Mouse (Mus musculus) ES-E14 (cell line): Measurements from ENCODE around the gene Rtn4rl1. TPM values are rescaled to one million over a fixed set of nuclear protein-coding genes. Genes with fewer than 3 reads are reported as not detected.

ENCODE experiments used
- DNase-seq: peaks from one replicate; pipeline ENCODE4 v3.0.0-alpha.2; 2013; ENCODE audit warnings: low read depth, low spot score
- H3K27ac ChIP-seq: 2 replicates; pipeline ENCODE4 v1.5.1; 2012; ENCODE audit warnings: low read depth, mild to moderate bottlenecking, low read length, moderate library complexity, mixed read lengths; ENCODE audit not compliant: poor library complexity, insufficient read depth, severe bottlenecking
- H3K36me3 ChIP-seq: 2 replicates; pipeline ENCODE4 v1.6.1; 2012; ENCODE audit warnings: mild to moderate bottlenecking, low read length, moderate library complexity, mixed read lengths; ENCODE audit not compliant: control insufficient read depth, poor library complexity, insufficient read depth, severe bottlenecking
- H3K4me1 ChIP-seq, 2 experiments: fragments of 150-350 bp in 1 of 2; sonication (generic) in 1 of 2; 2 replicates each; pipeline ENCODE4 v1.6.1; 2012; ENCODE audit warnings: low read length in 2 of 2, mild to moderate bottlenecking in 1 of 2, mixed read lengths in 1 of 2; ENCODE audit not compliant: control insufficient read depth in 2 of 2, insufficient read depth in 2 of 2, poor library complexity in 1 of 2
- H3K4me3 ChIP-seq, 2 experiments: fragments of 150-350 bp in 1 of 2; sonication (generic) in 1 of 2; 2 replicates each; pipeline ENCODE4 v1.5.1; 2012; ENCODE audit warnings: low read length in 2 of 2, low read depth in 1 of 2, mild to moderate bottlenecking in 1 of 2, mixed read lengths in 1 of 2; ENCODE audit not compliant: insufficient read depth in 1 of 2, poor library complexity in 1 of 2, severe bottlenecking in 1 of 2
- H3K9ac ChIP-seq: 2 replicates; pipeline ENCODE4 v1.6.1; 2012; ENCODE audit warnings: low read depth, mild to moderate bottlenecking, low read length, mixed read lengths; ENCODE audit not compliant: poor library complexity, insufficient read depth, severe bottlenecking
- H3K9me3 ChIP-seq: fragments of 150-350 bp; sonication (generic); 2 replicates; pipeline ENCODE4 v1.6.1; 2012; ENCODE audit warnings: low read depth, mild to moderate bottlenecking, low read length; ENCODE audit not compliant: control insufficient read depth, insufficient read depth
- CHD2 ChIP-seq: IDR thresholded peaks from 2 replicates; pipeline ENCODE4 v1.6.1; 2014; ENCODE audit warnings: mild to moderate bottlenecking, low read depth, low read length, inconsistent platforms
- HCFC1 ChIP-seq: IDR thresholded peaks from 2 replicates; pipeline ENCODE4 v1.6.1; 2012; ENCODE audit warnings: low read length, inconsistent platforms, borderline replicate concordance; ENCODE audit not compliant: insufficient read depth
- MAFK ChIP-seq: IDR thresholded peaks from 2 replicates; pipeline ENCODE4 v1.6.1; 2014; ENCODE audit warnings: mild to moderate bottlenecking, low read depth, low read length, inconsistent platforms; ENCODE audit not compliant: insufficient read depth
- ZC3H11A ChIP-seq: IDR thresholded peaks from 2 replicates; pipeline ENCODE4 v1.6.1; 2012; ENCODE audit warnings: low read depth, mild to moderate bottlenecking, inconsistent platforms, low read length, borderline replicate concordance
- ZNF384 ChIP-seq: IDR thresholded peaks from 2 replicates; pipeline ENCODE4 v1.6.1; 2012; ENCODE audit warnings: low read depth, low read length, inconsistent platforms
- in situ Hi-C, 2 experiments: fragments of 600-800 bp; cut with MboI; formaldehyde crosslinking; loops; one replicate each; pipeline ENCODE4 v1.15.1; 2025; ENCODE audit warnings: low sequenced_read_pairs in 2 of 2, inconsistent platforms in 1 of 2; ENCODE audit not compliant: unreplicated experiment in 2 of 2
- total RNA-seq: library from RNA; depleted of rRNA; stranded (reverse); fragments of 300-350 nt; gene quantifications from 2 replicates; pipeline ENCODE4 v1.2.3, GENCODE M21; 2012

Rtn4rl1 gene
- total RNA-seq, 1 experiment = 1.0 TPM

DNA sequence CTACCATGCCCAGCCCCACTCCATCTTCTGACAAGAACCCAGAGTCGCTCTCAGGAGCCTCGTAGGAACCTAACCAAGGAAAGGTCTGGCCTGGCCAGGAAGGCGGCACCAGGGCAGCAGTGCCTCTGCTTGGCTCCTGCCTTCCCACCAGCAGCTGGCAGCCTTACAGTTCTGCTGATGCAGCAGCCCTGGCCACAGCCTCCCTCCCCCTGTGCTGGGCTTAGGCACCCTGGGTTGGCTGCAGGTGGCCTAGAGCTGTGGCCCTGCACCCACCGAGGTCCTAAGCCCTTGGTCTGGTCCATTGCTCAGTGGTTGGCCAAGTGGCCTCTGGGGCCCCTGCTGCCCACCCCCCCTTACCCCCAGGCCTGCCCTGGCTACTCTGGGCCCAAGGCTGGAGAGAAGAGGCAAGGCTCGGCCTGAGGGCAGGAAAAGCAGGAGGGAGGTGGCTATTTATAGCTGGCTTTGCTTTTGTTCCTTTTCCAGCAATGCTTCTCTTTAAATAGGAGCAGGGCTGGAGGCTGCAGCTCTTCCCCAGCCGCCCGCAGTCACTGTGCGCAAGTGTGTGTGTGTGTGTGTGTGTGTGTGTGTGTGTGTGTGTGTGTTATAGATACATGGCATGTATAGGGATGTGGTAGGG, 18.6 kb downstream of the Rtn4rl1 start:
- TF ChIP-seq CHD2 (no peak), HCFC1 (no peak), ZNF384 (no peak), MAFK (no peak), ZC3H11A (no peak)
- H3K4me1 ChIP-seq = peaks cover 0 to 45% of the 10 kb centered on the region in 2 experiments; a peak in 2 of 4 replicates
- H3K9me3 ChIP-seq = no peaks in the 10 kb centered on the region
- no peaks in the 10 kb centered on the region for H3K36me3 ChIP-seq
- in situ Hi-C loops = no loop called here
- H3K27ac ChIP-seq = no peak overlapping the region
- H3K4me3 ChIP-seq = no peak overlapping the region
- H3K9ac ChIP-seq = no peak overlapping the region
- no peak for DNase-seq

DNA sequence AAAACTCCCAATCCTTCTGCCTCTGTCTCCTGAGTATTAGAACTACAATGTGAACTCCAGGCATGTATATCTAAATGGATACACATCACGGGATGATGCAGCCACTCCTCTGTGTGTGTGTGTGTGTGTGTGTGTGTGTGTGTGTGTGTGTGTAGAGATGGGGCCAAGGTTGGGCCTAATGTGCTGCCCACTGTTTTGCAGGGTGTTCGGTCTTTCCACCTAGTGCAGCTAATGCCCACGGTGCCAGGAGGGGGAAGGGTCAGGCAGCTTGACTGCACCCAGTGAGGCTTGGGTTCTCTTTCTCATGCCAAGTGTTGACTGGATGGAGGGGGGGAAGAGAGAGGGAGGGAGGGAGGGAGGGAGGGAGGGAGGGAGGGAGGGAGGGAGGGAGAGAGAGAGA, 19.3 kb downstream of the Rtn4rl1 start:
- no peak for TF ChIP-seq ZC3H11A
- TF ChIP-seq HCFC1 = no peak
- no peak for TF ChIP-seq CHD2
- Histone ChIP-seq H3K9me3 (no peaks in the 10 kb centered on the region), H3K4me1 (peaks cover 0 to 43% of the 10 kb centered on the region in 2 experiments; a peak in 2 of 4 replicates), H3K4me3 (no peak overlapping the region), H3K36me3 (no peaks in the 10 kb centered on the region), H3K27ac (no peak overlapping the region), H3K9ac (no peak overlapping the region)
- in situ Hi-C loops = no loop called here
- no peak for DNase-seq

DNA sequence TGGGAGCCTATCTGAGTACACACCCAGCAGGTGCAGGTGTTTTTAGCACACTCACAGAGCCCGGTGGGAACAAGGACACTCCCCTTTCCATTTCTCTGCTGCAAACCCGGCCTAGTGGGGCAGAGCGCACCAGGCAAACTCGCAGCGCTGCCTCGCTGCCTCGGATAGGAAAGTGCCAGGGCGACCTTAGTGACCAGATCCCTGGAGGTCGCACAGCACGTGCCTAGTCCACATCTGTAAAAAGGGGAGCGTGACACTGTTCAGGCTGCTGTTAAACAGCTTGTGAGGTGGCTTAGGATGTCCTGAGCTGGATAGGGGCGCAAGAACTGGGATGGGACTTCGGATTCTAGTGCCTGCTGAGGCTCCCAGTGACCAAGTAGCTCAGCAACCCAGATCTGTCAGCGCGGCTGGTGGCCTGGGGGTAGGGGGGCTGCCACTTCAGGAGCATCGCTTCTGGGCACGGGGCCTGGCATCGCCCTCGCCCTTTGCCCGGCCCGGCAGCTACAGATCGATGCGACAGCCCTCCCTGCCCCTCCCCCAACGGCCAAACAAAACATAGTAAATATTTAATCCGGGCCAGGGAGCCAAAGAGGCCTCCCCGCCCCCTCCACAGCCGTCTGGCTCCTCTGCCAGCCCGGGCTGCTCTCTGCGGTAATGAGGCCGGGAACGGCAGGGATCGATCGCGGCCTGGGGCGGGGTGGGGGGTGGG, 19.9 kb downstream of the Rtn4rl1 start:
- Histone ChIP-seq H3K36me3 (no peaks in the 10 kb centered on the region), H3K9ac (peak overlapping the region; percentile 49; the same call in 1 of the 2 replicates), H3K9me3 (no peaks in the 10 kb centered on the region), H3K27ac (no peak overlapping the region), H3K4me3 (peak overlapping the region; percentile 27 to 58; a peak in 3 of 4 replicates), H3K4me1 (peaks cover 0 to 40% of the 10 kb centered on the region in 2 experiments; a peak in 2 of 4 replicates)
- no peak for TF ChIP-seq ZC3H11A
- TF ChIP-seq MAFK = no peak
- TF ChIP-seq CHD2 = no peak
- DNase-seq = no peak
- in situ Hi-C loops = no loop called here

GRCm38 (mm10) chr11:75214081-75214950, 20.7 kb downstream of the Rtn4rl1 start:
- no peaks in the 10 kb centered on the region for H3K9me3 ChIP-seq
- H3K27ac ChIP-seq = no peak overlapping the region
- in situ Hi-C loops = no loop called here
- no peak overlapping the region for H3K9ac ChIP-seq
- H3K36me3 ChIP-seq = no peaks in the 10 kb centered on the region
- no peak for DNase-seq
- peaks cover 0 to 35% of the 10 kb centered on the region in 2 experiments; a peak in 2 of 4 replicates for H3K4me1 ChIP-seq
- no peak for TF ChIP-seq CHD2
- no peak for TF ChIP-seq ZC3H11A
- TF ChIP-seq HCFC1 = no peak
- no peak for TF ChIP-seq MAFK
- no peak for TF ChIP-seq ZNF384
- peak overlapping the region in 1 of 2 experiments; percentile 58; a peak in 2 of 4 replicates for H3K4me3 ChIP-seq
